Mouse (Mus musculus): ENCODE data around the gene Plpp3.

- TF ChIP-seq CTCF (IDR thresholded peaks at IDR 0.05; ENCODE audit: borderline replicate concordance, extremely low read depth, insufficient read depth, insufficient read length) (no peak), POLR2A (IDR thresholded peaks at IDR 0.05; ENCODE audit: borderline replicate concordance, extremely low read depth, insufficient read depth, insufficient read length, poor library complexity, severe bottlenecking) (no peak)
Measured at GRCm38 (mm10) chr4:105162676-105163075, 5.5 kb downstream of the Plpp3 start.

All from brain, embryonic 14.5 days (tissue).